Mouse (Mus musculus) thymus, postnatal 36 days (tissue): ENCODE results near the gene Mllt10.
A peak's percentile ranks its signal among the peaks of the same experiment; 100 is the strongest.

Experiments
- DNase-seq, 2 experiments: peaks; one replicate each; pipeline ENCODE4 v3.0.0; 2022; ENCODE audit warnings: mixed read lengths in 2 of 2

Gene Mllt10

DNA sequence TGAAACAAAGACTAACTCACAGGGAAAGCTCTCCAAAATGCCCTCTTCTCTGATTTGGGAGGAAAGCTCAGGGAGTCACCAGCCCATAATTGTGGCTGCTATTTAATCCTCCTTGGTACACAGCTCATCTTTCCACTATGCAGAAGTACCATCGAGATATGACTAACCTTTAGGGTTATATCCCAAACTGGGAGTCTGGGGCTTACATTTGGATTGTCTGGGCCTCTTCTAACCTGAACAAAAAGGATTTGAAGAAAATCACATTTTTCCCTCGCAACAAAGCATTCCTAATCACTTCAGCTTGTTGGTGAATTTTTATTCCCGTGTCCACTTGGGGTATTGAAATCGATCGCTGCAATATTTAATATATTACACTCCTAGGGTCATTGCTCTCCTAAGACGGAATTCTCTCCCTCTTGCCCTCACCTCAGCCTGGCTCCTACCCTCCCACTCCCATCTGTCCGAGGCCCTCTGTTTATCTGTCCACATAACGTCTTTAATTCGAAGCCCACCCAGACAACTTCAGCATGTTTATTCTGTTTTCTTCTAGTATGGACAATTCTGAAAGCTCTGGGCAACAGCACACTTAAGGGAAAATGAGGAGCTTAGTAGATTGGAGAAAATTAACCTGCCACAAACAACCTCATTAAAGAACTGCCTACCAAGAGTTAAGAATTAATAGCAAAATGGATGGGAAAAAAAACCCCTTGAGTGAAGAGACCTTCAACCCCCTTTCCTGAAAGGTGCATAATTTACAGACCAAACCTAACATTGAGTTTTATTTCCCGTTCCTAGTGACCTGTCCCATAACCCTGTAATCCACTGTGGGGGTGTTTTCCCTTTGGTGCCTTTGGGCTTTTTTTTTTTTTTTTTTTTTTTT, 20.4 kb upstream of the Mllt10 start:
- DNase-seq = no peak

DNA sequence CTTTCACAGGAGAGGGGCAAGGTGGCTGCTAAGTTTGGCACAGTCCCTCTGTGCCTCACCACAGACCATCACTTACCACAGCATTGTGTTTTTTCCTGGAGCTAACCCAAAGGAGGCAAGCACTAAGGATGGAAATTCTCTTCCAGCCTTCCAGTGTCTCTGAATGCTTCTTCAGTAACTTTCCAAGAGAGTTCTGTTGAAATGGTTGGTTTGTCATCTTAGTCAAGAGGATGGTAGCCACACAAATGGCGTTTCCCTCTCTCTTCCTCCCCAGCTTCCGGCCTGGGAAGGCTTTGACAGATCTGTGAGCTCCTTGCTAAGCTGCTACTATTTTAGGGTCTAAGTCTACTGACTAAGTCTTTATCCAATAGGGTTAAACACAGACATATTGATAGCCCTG, 17.5 kb upstream of the Mllt10 start, which contains the start of gene A930004D18Rik:
Gene A930004D18Rik (minus strand): TSS at position 247 of the 400 bp plus-strand sequence.
- DNase-seq = no peak

DNA sequence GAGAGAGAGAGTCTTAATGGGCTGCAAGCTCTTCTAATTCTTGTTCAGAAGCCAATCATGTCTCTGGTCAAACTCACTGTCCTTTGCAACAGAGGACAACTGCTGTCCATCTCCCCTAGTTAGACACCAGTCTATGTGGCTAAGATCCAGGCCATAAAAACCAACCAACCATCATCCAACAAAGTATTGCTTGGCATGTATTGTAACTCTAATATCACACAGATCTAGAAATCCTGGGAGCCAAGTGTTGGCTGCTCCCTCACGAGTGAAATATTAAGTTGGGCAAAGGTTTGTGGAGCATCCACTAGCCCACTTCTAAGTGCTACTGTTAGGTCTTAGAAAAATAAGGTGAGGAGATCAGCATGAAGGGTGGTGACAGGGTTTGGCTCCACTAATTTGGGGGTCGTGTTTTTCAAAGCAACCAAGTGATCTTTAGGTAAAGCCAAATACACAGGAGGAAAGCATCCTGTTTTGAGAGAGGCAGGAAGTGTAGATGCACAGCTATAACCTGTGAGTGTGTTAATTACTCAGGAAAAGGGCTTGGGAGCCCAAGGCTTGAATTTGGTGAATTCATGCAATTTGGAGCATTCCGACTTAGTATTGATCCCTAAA, 16.8 kb upstream of the Mllt10 start:
- DNase-seq = no peak

DNA sequence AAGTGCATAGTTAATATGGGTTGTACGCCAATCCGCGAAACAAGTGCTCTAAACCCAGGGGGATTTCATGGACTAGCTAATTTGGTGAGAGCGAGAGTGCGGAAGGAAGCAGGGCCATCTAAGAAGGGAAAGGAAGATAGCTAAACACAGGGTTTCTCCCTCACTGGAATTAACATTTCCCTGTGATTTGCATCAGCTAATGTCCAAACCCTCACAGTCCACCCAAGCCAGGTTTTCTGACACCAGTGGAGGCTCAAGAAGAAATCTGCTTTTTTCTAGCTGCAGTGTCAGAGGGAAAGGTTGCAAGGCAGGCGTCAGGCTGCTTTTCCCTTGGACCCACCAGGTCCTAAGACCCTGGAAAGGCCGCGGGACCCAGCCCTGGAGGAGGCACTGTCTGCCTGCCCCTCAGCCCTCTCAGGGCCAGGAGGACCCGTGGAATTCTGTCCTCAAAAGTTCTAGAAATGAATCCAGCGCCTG, 16.1 kb upstream of the Mllt10 start:
- no peak for DNase-seq

DNA sequence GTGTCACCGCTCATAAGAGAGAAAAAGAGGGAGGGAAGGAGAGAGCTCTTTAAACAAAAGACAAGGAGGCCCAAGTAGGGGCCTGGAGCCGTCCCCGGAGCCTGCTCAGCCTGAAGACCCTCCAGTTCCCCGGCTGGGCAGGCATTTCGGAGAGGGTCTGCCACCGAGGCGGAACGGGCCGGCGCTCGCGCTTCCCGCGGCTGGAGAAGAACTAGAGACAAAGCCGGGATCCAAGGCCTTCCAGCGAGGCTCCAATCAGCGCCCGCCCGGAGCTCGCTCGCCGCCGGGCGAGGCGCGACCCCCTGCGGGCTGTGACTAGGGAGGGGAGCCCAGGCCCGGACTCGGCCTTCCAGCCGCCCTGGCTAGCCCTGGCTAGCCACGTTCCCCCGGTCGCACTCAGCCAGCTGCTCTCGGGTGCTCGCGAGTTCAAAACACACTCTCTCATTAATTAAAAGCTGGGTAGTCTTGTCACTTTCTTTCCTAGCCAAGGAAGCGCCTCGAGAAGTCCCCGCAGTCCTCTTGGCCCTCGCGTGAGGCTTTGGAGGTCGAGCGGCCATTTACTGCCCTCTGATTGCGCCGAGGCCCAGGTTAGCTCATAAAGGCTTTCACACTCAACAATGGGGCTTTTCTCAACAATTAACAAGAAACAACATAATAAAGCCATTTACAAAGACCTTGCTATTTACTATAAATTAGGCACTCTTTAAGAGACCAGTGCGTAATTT, 15.3 kb upstream of the Mllt10 start:
- no peak for DNase-seq

- no peak for DNase-seq
Observed at GRCm38 (mm10) chr2:18040347-18041160, 14.5 kb upstream of the Mllt10 start.

DNA sequence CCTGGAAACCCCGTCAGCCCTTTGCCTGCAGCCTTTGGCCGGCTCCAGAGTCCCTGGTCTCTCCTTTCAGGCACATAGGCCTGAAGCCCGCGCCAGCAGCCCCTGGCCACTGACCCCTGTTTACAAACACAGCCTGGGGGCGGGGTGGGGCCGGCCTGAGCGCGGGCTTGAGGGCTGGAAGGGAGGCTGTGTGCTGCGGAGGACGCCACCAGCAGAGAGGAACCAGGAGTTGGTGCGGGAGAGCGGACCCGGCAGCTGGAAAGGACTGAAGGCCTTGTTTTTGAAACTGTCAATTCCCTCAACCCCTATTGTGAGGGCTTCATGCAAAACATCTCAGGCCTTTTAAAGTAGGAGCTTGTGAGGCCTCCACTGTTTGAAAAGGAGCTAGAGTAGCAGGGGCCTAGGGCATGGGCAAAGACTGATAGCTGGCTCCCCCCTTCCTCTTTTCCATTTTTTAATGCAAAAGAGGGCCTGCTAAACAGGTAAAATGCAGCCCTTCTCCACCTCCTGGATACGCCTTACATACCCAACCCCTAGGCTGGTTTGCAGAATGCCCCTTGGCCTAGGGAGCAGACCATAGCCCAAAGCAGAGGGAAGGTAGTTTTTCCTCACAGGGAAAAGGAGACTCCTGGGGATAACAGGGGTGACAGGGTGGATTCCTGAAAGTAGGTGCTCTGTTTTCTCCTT, 13.7 kb upstream of the Mllt10 start:
- DNase-seq = no peak

GRCm38 (mm10) chr2:18045143-18045780, 9.8 kb upstream of the Mllt10 start:
- no peak for DNase-seq

DNA sequence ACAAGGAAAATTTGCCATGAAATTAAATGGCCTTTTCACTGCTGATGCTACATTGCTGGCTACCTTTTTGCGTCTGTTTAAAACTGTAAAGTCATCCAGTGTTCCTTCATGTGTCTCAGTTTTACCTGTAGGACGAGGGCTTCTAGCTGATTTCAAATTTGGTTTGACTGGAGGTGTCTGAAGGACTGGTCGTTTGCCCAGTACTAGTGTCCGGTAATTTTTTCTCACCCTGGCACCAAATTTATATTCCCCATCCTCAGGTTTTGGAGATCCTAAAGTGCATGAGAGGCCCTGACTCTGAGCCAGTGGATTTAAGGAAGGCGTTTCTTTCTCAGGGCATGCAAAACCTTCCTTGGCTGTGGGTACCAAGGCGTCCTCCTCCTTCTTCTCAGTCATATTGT, 9.3 kb upstream of the Mllt10 start:
- DNase-seq = no peak

DNA sequence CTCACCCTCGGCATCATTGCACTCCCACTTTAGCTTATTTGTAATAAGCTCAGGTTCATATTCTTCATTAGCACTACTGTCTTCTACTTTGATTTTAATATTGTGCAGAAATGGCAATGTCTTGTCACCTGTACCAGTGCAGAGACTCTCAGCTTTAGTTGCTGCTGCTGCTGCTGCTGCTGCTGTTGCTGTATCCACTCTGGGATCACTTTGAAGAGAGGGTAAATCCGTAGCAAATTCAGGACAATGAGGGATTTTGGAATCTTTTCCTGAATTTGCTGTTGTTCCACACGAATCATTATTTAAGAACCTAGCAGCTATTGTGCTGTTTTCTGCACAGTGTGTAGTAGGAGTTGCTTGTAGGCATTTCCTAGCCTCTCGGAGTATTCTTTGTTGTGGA, 8.9 kb upstream of the Mllt10 start:
- no peak for DNase-seq

GRCm38 (mm10) chr2:18046758-18047645, 8.0 kb upstream of the Mllt10 start:
- DNase-seq = peak; percentile 59 to 70

GRCm38 (mm10) chr2:18047646-18048452, 7.2 kb upstream of the Mllt10 start:
- peak; percentile 53 to 59 for DNase-seq

DNA sequence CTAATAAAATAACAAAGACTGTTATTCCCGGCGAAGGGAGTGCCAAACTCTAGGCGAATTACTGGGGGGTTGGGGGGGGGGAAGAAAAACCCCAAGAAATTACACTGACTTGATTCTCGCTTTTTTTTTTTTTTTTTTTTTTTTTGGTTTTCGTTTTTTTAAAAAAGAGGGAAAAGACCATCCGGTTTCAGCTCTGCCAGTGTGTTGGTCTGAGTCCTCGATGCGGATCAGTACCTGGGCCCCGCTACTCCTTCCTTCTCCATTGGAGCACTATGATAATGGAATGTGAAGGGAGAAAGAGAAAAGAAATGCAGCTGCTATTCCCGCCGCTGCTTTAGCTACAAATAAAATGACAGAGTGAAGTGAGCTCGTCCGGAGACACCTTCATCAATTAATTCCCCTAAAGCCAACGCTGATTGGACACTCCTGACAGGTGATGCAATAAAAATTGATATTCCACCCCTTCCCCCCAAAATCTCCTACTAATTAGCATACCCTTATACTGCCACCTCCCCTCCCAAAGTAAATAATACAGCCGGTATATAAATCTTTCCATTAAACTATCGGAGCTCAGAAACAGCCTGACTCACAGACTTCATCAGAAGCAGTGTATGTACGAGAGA, 6.5 kb upstream of the Mllt10 start, which contains the start of gene Skida1:
Gene Skida1 (minus strand): TSS at position 599 of the 623 bp plus-strand sequence.
- DNase-seq = no peak

- DNase-seq = no peak
Observed at GRCm38 (mm10) chr2:18049279-18049821, 5.7 kb upstream of the Mllt10 start.

DNA sequence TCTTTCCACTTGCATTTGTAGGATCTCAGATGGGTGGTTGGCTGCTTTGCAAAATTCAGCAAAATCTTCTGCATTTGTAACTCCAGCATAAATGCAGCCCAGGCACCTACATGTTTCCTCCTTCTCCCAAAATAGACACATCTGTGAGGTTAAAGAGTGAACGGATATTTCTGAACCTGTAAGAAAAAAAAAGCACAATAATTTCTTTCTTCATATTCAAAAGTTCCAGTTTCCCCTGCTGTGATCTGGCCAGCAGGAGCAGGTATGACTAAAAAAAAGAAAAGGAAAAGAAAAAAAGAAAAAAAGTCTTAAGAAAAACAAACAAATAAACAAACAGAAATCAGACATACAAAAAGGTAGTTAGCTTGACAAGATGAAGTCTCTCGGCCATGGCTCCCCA, 5.0 kb upstream of the Mllt10 start:
- DNase-seq = no peak

- DNase-seq = no peak
Observed at GRCm38 (mm10) chr2:18050541-18050985, 4.5 kb upstream of the Mllt10 start.

DNA sequence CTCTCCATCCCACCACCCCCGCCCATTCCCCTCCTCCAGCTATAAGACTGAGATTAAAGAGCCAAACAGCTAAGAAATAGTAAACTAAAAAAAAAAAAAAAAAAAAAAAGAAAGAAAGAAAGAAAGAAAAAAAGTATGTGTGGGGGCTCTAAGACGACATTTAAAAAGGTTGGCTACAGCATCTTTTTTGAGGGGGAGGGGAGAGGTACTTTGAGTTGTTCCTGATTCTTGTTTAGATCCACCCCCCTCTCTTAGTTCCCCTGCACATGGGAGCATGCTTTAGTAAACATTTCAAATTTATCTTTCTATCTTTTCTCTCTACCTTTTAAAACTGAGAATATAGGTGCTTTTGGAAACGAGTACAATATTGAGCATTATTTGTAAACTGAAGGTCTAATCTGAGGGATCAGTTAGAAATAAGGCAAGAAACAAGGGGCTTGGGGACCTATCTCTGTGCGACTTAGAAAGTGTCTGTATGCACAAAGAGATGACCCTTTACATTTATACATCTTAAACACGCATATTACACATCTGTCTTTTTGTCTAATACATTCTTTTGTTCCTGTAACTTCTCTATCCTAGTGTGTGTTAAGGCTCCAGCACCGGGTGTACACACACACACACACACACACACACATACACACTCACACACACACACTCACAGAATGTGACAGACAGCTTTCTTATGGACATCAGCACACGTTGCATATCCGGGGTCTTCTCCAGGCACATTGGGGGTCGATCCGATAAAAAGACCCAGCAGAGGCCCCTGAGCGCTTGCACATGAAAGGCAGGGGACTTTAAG, 3.8 kb upstream of the Mllt10 start:
- no peak for DNase-seq

DNA sequence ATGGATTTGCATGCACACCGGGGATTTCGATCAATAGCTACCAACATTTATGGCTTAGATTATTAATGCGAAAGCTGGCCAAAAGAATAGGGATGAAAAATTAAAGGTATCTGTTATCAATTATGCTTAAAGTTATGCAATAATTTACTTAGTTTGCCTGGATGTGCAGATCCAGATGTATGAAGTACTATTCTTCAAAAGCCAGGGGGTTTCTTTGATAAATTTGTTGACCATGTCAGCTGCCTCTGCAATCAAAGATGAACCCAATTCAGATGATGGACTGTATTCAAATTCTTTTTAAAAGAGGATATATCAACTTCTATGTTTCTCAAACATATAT, 3.2 kb upstream of the Mllt10 start:
- DNase-seq = no peak
